Mouse (Mus musculus) heart, embryonic 14.5 days (tissue): ENCODE measurements at regions not wholly inside any gene's neighbourhood (a gene's known extent, or its start where the extent isn't known, plus 50 kb on each side); places are given as distances from the start of the nearest gene placed in this dataset.

ENCODE experiments used
- ATAC-seq: fragments of 200-750 bp; cut with Nextera tagmentation; 2 replicates; pipeline ENCODE4 v1.8.0; 2017; ENCODE audit warnings: low read depth, moderate TSS enrichment; ENCODE audit not compliant: insufficient number of reproducible peaks, insufficient read depth, low FRiP score
- H3K27ac ChIP-seq, 2 experiments: fragments of 200-500 bp in 1 of 2; fragments of 300-500 bp in 1 of 2; sonication (generic) in 1 of 2; replicated peaks in 1 of 2; 2 replicates each; pipeline ENCODE4 v1.5.1; 2012 to 2014; ENCODE audit warnings: low read depth in 2 of 2, low read length in 2 of 2, control low read depth in 1 of 2, mild to moderate bottlenecking in 1 of 2, mixed read lengths in 1 of 2; ENCODE audit not compliant: control insufficient read depth in 1 of 2, insufficient read depth in 1 of 2
- H3K27me3 ChIP-seq: fragments of 300-500 bp; sonication (generic); 2 replicates; pipeline ENCODE4 v1.6.1; 2014; ENCODE audit warnings: mild to moderate bottlenecking, low read length, control low read depth; ENCODE audit not compliant: control insufficient read depth, insufficient read depth
- H3K36me3 ChIP-seq: fragments of 300-500 bp; sonication (generic); 2 replicates; pipeline ENCODE4 v1.6.1; 2014; ENCODE audit warnings: mild to moderate bottlenecking, control low read depth, low read length, mixed read lengths; ENCODE audit not compliant: control insufficient read depth, insufficient read depth
- H3K4me1 ChIP-seq, 2 experiments: fragments of 200-500 bp in 1 of 2; fragments of 300-500 bp in 1 of 2; sonication (generic) in 1 of 2; 2 replicates each; pipeline ENCODE4 v1.6.1; 2012 to 2014; ENCODE audit warnings: low read length in 2 of 2, control low read depth in 1 of 2, mixed read lengths in 1 of 2; ENCODE audit not compliant: control insufficient read depth in 2 of 2, insufficient read depth in 2 of 2
- H3K4me2 ChIP-seq: fragments of 300-500 bp; sonication (generic); 2 replicates; pipeline ENCODE4 v1.6.1; 2014; ENCODE audit warnings: mild to moderate bottlenecking, low read length
- H3K4me3 ChIP-seq, 2 experiments: fragments of 200-500 bp in 1 of 2; fragments of 300-500 bp in 1 of 2; sonication (generic) in 1 of 2; 2 replicates each; pipeline ENCODE4 v1.5.1; 2012 to 2014; ENCODE audit warnings: low read length in 2 of 2, mild to moderate bottlenecking in 2 of 2, control low read depth in 1 of 2, low read depth in 1 of 2, moderate library complexity in 1 of 2; ENCODE audit not compliant: control insufficient read depth in 1 of 2, insufficient read depth in 1 of 2
- H3K9ac ChIP-seq: fragments of 300-500 bp; sonication (generic); 2 replicates; pipeline ENCODE4 v1.6.1; 2014; ENCODE audit warnings: mild to moderate bottlenecking, low read length
- H3K9me3 ChIP-seq: fragments of 300-500 bp; sonication (generic); 2 replicates; pipeline ENCODE4 v1.6.1; 2016; ENCODE audit warnings: low read length, control low read depth; ENCODE audit not compliant: control insufficient read depth
- WGBS: fragments of 180-500 bp; shearing (Covaris S2); extraction: QIAGEN DNeasy Blood & Tissue Kit; methylation state at CpG from one replicate; pipeline ENCODE4 v1.1.7; 2014; 5-methylcytosine and 5-hydroxymethylcytosine counted together

DNA sequence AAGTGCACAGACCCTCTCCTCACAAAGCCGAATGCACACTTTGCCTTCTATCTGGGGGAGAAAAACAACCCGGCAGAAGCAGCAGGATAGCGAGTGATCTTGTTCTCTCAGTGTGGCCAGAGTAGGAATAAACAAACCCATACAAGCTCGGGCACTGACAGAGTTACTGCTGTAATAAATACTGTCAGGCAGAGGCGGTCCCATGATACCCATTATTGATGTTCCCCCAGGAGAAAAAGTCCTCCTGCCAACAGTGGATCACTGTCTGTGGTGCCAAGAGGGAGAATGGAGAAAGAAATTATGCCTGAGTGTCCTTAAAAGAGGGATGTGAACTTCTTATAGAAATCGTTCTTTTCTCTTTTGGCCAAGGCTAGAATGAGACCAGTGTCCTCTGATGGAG lies 200.2 kb downstream of the Adra2a start:
- Histone ChIP-seq H3K36me3 (no peaks in the 10 kb centered on the region), H3K9me3 (no peaks in the 10 kb centered on the region), H3K4me1 (no peaks in the 10 kb centered on the region; a peak in 1 of 4 replicates), H3K4me3 (no peak overlapping the region), H3K27me3 (no peaks in the 10 kb centered on the region), H3K9ac (no peak overlapping the region), H3K27ac (no peak overlapping the region), H3K4me2 (no peak overlapping the region)
- 76% methylated on average over 6 of the region's 6 CpGs for WGBS
- ATAC-seq = no peak

- no peaks in the 10 kb centered on the region for H3K36me3 ChIP-seq
- H3K4me3 ChIP-seq = no peak overlapping the region
- H3K27ac ChIP-seq = no peak overlapping the region
- H3K27me3 ChIP-seq = no peaks in the 10 kb centered on the region
- H3K9me3 ChIP-seq = no peaks in the 10 kb centered on the region
- ATAC-seq = no peak
- no peak overlapping the region for H3K9ac ChIP-seq
- 19% methylated on average over 6 of the region's 6 CpGs for WGBS
- no peaks in the 10 kb centered on the region; a peak in 1 of 4 replicates for H3K4me1 ChIP-seq
- H3K4me2 ChIP-seq = no peak overlapping the region
Measured at GRCm38 (mm10) chr19:54248256-54248936, 204.4 kb downstream of the Adra2a start.

DNA sequence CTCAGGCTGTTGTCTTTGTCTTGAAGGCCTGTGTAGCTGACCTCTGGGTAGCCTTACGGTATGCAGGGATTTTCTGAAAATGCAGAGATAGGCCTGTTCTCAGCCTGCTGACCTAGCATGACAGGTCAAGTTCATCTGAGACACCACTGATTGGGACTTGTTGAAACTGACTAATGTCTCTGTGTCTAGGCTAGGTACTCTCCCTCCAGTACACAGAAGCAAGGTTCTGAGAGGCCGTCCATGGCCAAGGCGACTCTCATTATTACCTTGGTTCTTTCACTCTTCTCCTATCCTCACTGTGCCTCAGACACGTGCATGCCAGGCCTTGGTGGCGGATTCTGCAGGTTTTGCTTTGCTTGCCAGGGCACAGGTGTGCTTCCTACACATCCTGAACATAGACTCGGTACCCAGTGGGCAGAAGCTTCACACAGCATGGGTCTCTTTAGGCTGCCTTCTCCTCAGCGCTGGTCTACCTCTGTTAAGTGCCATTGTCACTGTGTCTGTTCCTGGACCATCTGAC lies 208.3 kb downstream of the Adra2a start:
- no peaks in the 10 kb centered on the region for H3K36me3 ChIP-seq
- no peak overlapping the region for H3K4me3 ChIP-seq
- H3K9me3 ChIP-seq = no peaks in the 10 kb centered on the region
- no peaks in the 10 kb centered on the region; a peak in 1 of 4 replicates for H3K4me1 ChIP-seq
- 81% methylated on average over 7 of the region's 7 CpGs for WGBS
- H3K9ac ChIP-seq = no peak overlapping the region
- no peak for ATAC-seq
- no peaks in the 10 kb centered on the region for H3K27me3 ChIP-seq
- H3K4me2 ChIP-seq = no peak overlapping the region
- H3K27ac ChIP-seq = no peak overlapping the region

DNA sequence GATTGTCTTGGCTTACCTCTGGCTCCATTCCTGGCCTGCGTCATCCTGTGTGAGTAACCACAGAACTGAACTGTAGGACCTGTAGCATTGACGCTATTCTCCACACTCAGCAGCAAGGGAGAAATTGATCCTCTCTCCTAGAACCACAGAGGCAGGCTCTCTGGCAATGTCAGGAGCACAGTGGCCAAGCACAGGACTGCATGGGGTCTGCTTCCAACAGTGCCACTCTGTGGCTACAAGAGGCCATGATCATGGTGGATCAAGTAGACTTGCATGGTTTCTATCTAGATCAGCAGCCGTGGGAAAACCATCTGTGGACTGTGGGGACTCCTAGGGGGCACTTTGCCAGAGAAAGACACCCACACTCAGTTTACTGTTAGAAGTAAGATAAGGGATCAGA lies 213.9 kb downstream of the Adra2a start:
- WGBS = 81% methylated on average over 3 of the region's 3 CpGs
- H3K36me3 ChIP-seq = no peaks in the 10 kb centered on the region
- no peak overlapping the region for H3K4me2 ChIP-seq
- no peak for ATAC-seq
- H3K4me3 ChIP-seq = no peak overlapping the region
- no peaks in the 10 kb centered on the region for H3K4me1 ChIP-seq
- H3K27ac ChIP-seq = no peak overlapping the region
- no peaks in the 10 kb centered on the region for H3K27me3 ChIP-seq
- no peak overlapping the region for H3K9ac ChIP-seq
- no peaks in the 10 kb centered on the region for H3K9me3 ChIP-seq

GRCm38 (mm10) chr19:54259175-54259574 lies 215.2 kb downstream of the Adra2a start:
- Histone ChIP-seq H3K36me3 (no peaks in the 10 kb centered on the region), H3K4me3 (no peak overlapping the region), H3K9ac (no peak overlapping the region), H3K27ac (no peak overlapping the region), H3K4me2 (no peak overlapping the region), H3K27me3 (no peaks in the 10 kb centered on the region), H3K4me1 (no peaks in the 10 kb centered on the region), H3K9me3 (no peaks in the 10 kb centered on the region)
- ATAC-seq = no peak
- WGBS = 15% methylated on average over 7 of the region's 7 CpGs

DNA sequence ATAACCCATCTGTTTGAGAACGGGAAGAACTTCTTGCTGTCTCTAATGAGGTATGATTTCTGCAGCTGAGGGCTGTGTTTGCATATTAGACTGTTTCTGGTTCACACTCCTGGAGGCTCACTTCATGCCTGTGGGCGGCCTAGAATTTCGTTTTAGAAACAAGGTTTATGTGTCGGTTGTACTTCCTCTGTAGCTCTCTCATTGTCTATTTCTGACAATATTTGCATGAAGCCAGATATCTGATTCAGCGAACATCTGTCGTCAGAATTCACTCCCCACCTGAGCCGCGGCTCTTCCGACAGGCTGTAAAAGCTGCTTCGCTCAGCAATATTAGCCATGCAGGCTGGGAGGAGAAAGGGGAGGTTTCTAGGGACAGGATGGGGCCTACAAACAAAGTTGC lies 233.4 kb downstream of the Adra2a start:
- Histone ChIP-seq H3K4me2 (no peak overlapping the region), H3K4me1 (no peaks in the 10 kb centered on the region), H3K27ac (no peak overlapping the region), H3K9ac (no peak overlapping the region), H3K4me3 (no peak overlapping the region), H3K27me3 (no peaks in the 10 kb centered on the region), H3K36me3 (no peaks in the 10 kb centered on the region), H3K9me3 (no peaks in the 10 kb centered on the region)
- ATAC-seq = no peak
- 86% methylated on average over 10 of the region's 10 CpGs for WGBS

GRCm38 (mm10) chr19:54285481-54285880 lies 241.5 kb downstream of the Adra2a start:
- Histone ChIP-seq H3K4me2 (no peak overlapping the region), H3K27ac (no peak overlapping the region), H3K9ac (no peak overlapping the region), H3K36me3 (no peaks in the 10 kb centered on the region), H3K4me3 (no peak overlapping the region), H3K9me3 (no peaks in the 10 kb centered on the region), H3K27me3 (no peaks in the 10 kb centered on the region), H3K4me1 (no peaks in the 10 kb centered on the region)
- ATAC-seq = no peak
